Mouse (Mus musculus) right cerebral cortex, postnatal 14 days (tissue): Measurements from ENCODE around the gene Rheb.
A peak's percentile ranks its signal among the peaks of the same experiment; 100 is the strongest.
"Not testable (repeated sequence)": the region's sequence is repeated elsewhere in the genome, so short reads cannot be mapped to it uniquely, and the experiment has no call there.

ENCODE experiments used
- DNase-seq: peaks from one replicate; pipeline ENCODE4 v3.0.0; 2022

Gene Rheb

DNA sequence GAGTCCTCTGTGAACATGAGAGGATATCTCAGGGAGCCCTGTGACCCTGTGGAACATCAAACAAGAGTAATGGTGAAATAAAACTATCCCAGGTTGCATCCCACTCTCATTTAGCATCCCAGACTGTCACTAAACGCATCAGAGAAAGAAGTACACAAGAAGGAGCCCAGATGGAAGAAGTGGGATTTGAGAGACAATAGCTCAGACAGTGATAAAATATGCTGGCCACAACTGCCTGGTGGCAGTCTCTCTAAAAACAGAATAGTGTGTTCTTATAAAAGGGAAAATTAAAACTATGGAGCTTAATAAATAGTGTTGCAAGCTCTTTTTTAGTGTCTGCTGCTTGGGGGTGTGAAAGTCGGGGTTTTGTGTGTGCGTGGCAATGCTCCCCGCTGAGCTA is 59.5 kb downstream of the Rheb start:
- DNase-seq, result no peak

DNA sequence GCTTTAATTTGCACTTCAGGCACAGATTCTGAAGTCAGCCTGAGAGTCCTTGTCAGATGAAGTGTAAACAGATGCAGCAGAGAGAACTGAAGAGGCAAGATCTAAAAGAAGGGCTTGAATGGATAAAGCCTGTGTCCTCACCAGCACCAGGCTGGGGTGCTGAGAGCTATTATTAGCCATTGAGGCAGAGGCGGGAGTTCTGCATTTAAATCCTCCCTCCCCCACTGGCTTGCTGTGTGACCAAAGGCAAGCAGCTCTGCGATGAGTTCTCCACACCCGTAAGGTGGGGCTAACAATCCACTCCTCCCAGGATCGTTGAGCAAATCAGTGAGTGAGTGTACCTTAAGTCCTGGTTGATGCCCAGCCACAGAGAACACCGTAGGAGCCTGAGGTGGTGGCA is 61.4 kb downstream of the Rheb start:
- peak; percentile 50 for DNase-seq

DNA sequence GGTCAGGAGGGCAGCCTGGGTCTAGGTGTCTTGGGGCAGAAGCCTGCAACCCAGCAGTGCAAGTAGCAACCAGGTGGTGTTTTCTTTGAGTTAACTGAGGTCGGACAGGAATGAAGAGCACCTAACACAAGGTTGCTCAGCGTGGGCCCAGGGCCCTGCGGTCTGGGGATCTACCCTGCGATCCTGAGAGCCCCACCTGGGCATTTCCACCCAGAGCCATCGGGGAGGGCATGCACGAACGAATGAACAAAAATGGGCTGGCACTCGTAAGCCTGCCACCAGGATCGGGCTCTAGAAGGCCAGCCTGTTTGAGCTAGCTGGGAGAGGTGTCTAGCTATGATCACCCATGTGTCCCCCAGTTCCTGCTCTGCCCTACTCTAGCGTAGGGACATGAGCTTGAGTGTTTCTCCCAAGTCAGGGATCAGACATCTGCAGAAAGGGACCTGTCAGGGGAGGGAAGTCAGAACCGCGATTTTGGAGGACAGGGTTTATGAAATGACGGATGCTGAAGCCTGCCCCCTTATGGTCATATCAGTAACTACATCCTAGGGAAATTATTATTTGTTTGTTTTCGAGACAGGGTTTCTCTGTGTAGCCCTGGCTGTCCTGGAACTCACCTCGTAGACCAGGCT is 62.4 kb downstream of the Rheb start:
- DNase-seq, result no peak

DNA sequence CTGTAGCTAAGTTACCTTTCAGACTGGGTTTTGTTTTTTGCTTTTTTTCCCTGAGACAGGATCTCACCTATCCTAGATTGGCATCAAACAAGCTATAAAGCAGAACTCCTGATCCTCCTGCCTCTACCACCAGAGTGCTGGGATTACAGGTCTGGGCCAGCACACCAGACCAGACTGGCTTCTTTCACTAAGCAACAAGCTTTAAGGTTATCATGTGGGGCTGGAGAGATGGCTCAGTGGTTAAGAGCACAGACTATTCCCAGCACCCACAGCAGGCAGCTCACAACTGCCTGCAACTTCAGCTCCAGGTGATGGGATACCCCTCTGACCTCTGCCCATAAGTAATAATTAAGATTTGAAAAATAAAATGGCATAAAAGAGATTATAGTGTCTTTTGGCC is 63.1 kb downstream of the Rheb start:
- no peak for DNase-seq

DNA sequence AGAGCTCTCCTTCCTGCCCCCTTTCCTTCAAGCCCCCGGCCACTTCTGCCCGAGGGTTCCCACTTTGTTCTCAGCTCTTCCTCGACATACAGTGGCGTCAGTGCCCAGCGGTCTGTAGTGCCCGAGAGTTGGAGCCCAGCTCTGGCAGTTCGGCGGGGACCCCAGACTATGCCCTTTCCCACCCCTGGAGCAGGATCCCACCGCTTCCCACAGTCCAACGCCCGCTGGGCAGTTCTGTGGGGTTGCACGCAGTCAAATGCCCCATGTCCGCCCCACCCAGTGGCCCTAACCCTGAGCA is 63.6 kb downstream of the Rheb start:
- DNase-seq, result no peak

DNA sequence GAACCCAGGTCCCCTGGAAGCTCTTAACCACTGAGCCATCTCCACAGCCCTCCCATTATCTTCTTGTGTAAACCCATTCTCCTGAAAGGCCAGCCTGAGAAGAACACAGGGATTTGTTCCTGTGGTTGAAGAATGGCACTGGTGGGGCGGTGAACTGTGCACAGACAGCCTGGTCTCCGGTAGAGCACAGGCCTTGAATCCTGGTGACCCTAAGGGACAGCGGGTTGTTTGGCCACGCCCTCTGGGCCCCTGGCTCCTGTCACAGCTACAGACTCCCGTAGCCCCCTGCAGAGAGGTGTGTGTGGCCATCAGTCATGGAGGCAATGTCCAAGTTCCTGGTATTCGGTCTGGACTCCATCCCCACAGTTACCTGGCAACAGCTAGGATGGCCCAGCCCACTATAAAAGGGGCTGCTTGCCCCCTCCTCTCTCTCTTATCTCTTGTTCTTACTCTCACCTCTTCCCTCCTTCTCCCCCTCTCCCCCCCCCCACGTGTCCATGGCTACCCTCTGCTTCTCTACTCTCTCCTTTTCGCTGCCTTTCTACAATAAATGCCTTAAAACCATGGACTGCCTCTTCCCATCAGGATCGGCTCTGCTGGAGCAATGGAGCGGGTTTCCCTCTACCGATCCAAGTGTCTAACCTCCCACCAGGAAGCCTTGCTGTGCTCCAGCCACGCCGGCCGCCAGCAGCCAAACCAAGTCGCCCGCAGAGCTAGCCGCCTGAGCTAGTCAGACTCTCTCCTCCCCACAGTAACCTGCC is 64.2 kb downstream of the Rheb start:
- no peak for DNase-seq

DNA sequence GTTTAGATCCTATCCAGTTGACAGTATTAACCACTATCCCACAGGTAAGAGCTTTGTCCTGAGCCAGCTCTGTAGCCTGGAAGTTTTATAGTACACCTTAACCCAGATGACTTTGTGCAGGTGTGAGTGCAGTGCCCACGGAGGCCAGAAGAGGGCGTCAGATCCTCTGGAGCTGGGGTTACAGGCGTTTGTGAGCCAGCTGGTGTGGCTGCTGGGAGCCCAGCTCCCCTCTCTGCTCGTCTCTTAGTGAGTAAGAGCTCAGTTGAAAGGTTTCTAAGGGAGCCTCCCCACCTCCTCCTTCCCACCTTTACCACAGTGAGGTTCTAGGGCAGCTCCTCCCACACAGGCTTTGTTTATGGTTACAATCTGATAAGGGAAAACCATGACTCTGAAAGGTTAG is 65.7 kb downstream of the Rheb start:
- no peak for DNase-seq

DNA sequence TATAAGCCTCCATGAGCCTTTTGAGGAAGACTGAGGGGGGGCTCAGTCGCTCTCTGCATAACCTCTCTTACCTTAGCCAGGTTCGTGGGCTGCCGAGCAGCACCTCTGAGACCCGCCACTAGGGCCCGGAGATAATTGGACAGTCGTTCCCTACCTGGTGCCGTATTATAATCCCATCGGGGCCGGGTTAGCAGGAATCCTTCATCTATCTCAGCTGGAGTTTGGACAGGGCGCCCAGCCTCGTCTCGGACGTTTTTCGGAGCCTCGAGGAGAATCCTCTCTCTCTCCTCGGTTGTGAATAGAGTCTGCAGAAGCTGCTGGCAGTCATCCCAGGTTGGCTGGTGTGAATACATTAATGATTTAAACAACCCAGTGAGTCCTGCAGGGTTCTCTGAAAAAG is 67.9 kb downstream of the Rheb start:
- DNase-seq, result not testable (repeated sequence)

DNA sequence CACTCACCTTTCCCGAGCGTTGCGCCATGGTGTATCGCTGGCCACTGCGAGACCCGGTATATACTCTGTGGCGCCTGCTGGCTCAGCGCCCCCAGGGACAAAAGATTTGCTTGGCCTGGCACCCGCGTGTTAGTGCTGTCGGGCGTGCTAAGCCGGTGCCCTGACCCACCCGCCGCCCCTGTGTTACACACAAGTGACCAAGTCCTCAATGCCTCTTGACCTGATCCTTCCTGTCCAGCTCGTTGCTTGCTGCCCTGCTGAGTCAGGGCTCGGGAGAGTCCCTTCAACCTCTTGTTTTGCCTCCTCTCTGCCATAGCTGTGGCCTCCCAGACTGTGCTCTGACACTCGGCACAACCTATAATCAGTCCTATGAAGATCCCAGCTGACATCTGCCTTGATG is 84.6 kb downstream of the Rheb start, which contains the start of gene Crygn:
Gene Crygn, minus strand, starts transcription at position 193 of the 400 bp plus-strand sequence.
- DNase-seq, result no peak

DNA sequence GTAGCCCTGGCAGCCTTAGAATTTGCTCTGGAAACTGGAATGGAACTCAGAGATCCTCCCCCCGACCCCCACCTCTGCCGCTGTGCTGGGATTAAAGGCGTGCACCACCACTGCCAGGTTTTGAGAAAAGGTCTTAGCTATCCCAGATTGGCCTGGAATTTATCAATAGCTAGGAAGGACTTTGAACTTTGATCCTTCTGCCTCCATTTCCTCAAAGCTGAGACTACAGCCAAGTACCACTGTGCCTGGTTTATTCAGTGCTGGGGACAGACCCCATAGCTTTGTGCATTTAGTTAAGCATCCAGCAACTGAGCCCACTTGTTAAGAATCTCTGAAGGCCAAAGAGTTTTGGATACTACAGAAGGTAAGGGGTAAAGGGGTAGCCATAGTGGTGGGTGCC is 85.5 kb downstream of the Rheb start:
- DNase-seq, result no peak
